Mouse (Mus musculus) limb, embryonic 12.5 days (tissue): Measurements from ENCODE around the gene Gng13. TPM values are rescaled to one million over a fixed set of nuclear protein-coding genes. Genes with fewer than 3 reads are reported as not detected.

ENCODE experiments used
- ATAC-seq: fragments of 200-750 bp; cut with Nextera tagmentation; 2 replicates; pipeline ENCODE4 v1.8.0; 2017; ENCODE audit warnings: low read depth, moderate TSS enrichment; ENCODE audit not compliant: insufficient number of reproducible peaks, insufficient read depth, low FRiP score, low TSS enrichment
- H3K27ac ChIP-seq: fragments of 300-500 bp; sonication (generic); 2 replicates; pipeline ENCODE4 v1.5.1; 2016; ENCODE audit warnings: mild to moderate bottlenecking, moderate library complexity
- H3K27me3 ChIP-seq: fragments of 300-500 bp; sonication (generic); 2 replicates; pipeline ENCODE4 v1.6.1; 2016; ENCODE audit warnings: mild to moderate bottlenecking, moderate library complexity
- H3K36me3 ChIP-seq: fragments of 300-500 bp; sonication (generic); 2 replicates; pipeline ENCODE4 v1.6.1; 2016; ENCODE audit warnings: mild to moderate bottlenecking, moderate library complexity
- H3K4me1 ChIP-seq: fragments of 300-500 bp; sonication (generic); replicated peaks from 2 replicates; pipeline ENCODE4 v1.6.1; 2016
- H3K4me2 ChIP-seq: fragments of 300-500 bp; sonication (generic); 2 replicates; pipeline ENCODE4 v1.6.1; 2016; ENCODE audit warnings: mild to moderate bottlenecking, moderate library complexity
- H3K4me3 ChIP-seq: fragments of 300-500 bp; sonication (generic); replicated peaks from 2 replicates; pipeline ENCODE4 v1.5.1; 2016; ENCODE audit warnings: mild to moderate bottlenecking
- H3K9ac ChIP-seq: fragments of 300-500 bp; sonication (generic); replicated peaks from 2 replicates; pipeline ENCODE4 v1.6.1; 2016; ENCODE audit warnings: mild to moderate bottlenecking, moderate library complexity
- H3K9me3 ChIP-seq: fragments of 300-500 bp; sonication (generic); 2 replicates; pipeline ENCODE4 v1.6.1; 2016; ENCODE audit warnings: mild to moderate bottlenecking, moderate library complexity
- WGBS: fragments of 180-500 bp; shearing (Covaris S2); methylation state at CpG from one replicate; pipeline ENCODE4 v1.1.7; 2016; 5-methylcytosine and 5-hydroxymethylcytosine counted together
- microRNA-seq: library from miRNA; unstranded; fragments of <30 nt; microRNA quantifications from one replicate; pipeline ENCODE4, GENCODE M21; 2017
- polyA plus RNA-seq: library from polyadenylated mRNA; unstranded; fragments of >200 nt; fragmentation: Nextera tagmentation; extraction: Ambion mirVana; gene quantifications from 2 replicates; pipeline ENCODE4 v1.2.1, GENCODE M21; 2016

Gng13 gene
- polyA plus RNA-seq, 1 experiment from 2014 or later, result 1.3 TPM

DNA sequence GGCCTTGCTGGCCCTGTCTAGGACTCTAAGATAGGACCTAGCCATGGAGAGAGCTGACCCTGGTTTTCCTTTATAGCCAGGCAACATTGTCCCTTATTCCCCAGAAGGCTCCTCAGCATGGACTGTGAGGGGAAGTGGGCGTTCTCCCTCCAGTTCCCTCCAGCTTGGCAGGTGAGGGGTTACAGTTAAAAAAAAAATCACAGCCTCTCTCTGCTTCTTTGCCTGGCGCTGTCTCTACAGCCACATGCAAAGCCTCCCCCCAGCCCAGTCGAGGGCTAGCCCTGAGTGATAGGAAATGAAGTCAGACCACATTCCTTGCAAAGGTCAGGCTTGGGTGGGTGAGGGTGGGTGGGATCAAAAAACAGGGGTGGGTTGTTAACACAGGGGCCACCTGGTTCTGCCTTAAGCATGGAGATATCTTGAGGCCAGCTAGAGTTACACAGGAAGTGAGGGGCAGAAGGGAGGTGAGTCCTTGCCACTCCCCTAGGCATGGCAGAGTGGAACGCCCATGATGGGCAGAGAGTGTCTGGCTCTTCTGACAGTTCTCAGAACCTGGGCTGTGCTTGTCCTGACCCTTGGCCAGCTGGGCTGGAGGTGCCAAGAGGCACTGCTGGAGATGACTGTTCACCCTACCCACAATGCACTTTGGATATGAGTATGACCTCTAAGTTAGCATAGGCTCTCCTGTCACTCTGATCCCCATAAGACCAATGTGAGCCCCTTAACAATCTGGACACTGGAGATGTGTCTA, 38.8 kb downstream of the Gng13 start:
- no peaks in the 10 kb centered on the region for H3K36me3 ChIP-seq
- 42% methylated on average over 4 of the region's 4 CpGs for WGBS
- no peak for ATAC-seq
- H3K27me3 ChIP-seq, result no peaks in the 10 kb centered on the region; the same call in 1 of the 2 replicates
- no peak overlapping the region for H3K9ac ChIP-seq
- H3K4me2 ChIP-seq, result no peak overlapping the region
- H3K27ac ChIP-seq, result no peak overlapping the region
- peaks cover 16% of the 10 kb centered on the region for H3K4me1 ChIP-seq
- H3K4me3 ChIP-seq, result no peak overlapping the region
- no peaks in the 10 kb centered on the region for H3K9me3 ChIP-seq

DNA sequence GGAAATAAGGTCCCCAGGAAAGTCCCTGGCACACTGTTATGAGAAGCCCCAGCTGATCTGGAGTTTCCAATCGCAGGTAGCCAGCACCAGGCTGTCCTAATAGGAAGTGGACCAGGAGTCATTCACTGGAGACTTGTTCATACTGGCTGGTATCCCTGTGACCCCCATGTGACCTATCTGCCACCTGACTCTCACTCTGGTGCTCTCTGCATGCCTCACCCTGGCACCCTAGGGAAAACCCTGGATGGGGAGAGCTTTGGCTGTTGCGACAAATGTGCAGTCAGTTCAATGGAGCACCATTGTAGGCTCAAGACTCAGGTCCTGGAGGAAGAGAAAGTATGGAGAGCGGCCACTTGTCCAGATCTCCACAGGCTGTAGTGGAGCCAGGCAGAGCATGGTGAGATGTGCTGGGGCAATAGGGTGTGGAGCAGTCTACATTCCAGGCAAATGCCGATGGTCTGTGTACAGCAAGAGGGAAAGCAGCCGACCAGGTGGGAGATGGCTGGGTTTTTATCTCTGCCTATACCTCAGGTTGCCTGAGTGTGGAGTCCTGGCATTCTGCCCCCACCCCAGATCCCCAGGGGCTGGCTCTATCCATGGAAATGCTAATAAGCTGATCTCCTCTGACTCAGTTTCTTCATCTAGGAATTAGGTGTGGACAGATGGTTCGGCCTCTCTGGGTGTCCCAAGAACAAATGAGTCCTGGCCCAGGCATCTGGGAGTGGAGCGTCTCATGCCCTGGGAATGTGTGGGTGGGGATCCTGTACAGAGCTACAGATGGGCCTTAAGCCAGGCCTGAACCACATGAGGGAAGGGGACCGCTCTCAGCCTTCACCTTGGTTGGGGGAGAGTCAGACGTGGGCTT, 39.6 kb downstream of the Gng13 start:
- no peaks in the 10 kb centered on the region for H3K9me3 ChIP-seq
- no peak for ATAC-seq
- 82% methylated on average over 9 of the region's 9 CpGs for WGBS
- H3K9ac ChIP-seq, result no peak overlapping the region
- H3K4me2 ChIP-seq, result no peak overlapping the region
- H3K4me3 ChIP-seq, result no peak overlapping the region
- H3K4me1 ChIP-seq, result peaks cover 11% of the 10 kb centered on the region
- H3K36me3 ChIP-seq, result no peaks in the 10 kb centered on the region
- H3K27me3 ChIP-seq, result no peaks in the 10 kb centered on the region; the same call in 1 of the 2 replicates
- H3K27ac ChIP-seq, result no peak overlapping the region

DNA sequence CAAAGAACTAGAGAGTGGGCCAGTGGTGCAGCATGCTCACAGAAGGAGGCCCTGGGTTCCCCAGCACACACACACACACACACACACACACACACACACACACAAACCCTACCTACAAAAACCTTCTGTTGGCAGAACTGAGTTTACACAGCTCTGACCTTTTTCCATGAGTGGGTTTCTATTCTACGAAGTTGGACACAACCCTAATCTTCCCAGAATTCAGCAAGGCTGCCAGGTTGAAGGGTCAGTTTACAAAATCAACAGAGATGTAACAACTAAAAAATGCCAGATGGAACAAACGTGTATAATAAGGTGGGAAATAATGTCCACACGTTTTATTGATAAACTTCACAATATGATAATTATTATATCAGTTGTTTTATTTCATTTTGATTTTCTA, 40.7 kb downstream of the Gng13 start:
- Histone ChIP-seq H3K4me3 (no peak overlapping the region), H3K9ac (no peak overlapping the region), H3K27ac (no peak overlapping the region), H3K27me3 (no peaks in the 10 kb centered on the region; the same call in 1 of the 2 replicates), H3K36me3 (no peaks in the 10 kb centered on the region), H3K4me1 (peaks cover 10% of the 10 kb centered on the region), H3K9me3 (no peaks in the 10 kb centered on the region), H3K4me2 (no peak overlapping the region)
- 76% methylated on average over 3 of the region's 3 CpGs for WGBS
- ATAC-seq, result no peak

DNA sequence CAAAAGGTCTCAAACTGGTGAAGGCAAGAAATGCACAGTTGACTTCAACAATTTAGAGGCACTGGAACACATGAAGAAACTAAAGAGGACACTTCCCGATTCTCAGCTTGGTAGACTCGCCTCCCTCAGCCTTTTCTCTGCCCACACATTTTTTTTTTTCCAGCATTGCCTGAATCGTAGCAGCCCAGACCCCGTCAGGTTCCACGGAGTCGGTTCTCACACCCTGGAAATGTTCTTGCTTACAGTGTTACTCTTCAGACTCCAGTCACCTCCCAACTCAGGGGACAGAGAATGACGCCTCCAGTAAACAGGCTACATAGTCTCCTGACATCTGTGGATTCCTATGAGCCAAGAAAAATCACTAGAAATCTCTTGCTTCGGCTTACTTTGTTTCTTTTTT, 43.2 kb downstream of the Gng13 start:
- WGBS, result 74% methylated on average over 8 of the region's 8 CpGs
- Histone ChIP-seq H3K9ac (no peak overlapping the region), H3K4me3 (no peak overlapping the region), H3K36me3 (no peaks in the 10 kb centered on the region), H3K9me3 (no peaks in the 10 kb centered on the region), H3K4me1 (peaks cover 10% of the 10 kb centered on the region), H3K27ac (no peak overlapping the region), H3K4me2 (no peak overlapping the region), H3K27me3 (no peaks in the 10 kb centered on the region; the same call in 1 of the 2 replicates)
- no peak for ATAC-seq

DNA sequence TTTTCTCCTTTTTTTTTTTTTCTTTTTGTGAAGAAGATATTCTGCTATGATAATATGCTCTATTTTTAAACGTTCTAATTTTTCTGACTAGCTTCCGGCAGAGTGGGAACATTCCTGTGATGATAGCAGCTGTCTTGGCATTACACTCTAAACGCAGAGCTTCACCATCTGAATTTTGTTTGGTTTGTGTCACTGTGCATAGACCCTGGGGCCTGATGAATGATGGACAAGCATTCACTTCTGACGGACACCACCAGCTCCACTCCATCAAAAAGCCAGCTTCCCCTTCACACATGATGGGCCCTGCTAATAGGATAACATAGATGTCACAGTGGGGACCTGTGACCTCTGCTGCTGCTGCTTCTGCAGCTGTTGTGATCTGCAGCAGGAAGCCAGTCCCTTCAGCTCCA, 44.6 kb downstream of the Gng13 start:
- no peaks in the 10 kb centered on the region; the same call in 1 of the 2 replicates for H3K27me3 ChIP-seq
- H3K36me3 ChIP-seq, result no peaks in the 10 kb centered on the region
- no peak overlapping the region for H3K9ac ChIP-seq
- no peak overlapping the region for H3K4me3 ChIP-seq
- H3K27ac ChIP-seq, result no peak overlapping the region
- H3K4me2 ChIP-seq, result no peak overlapping the region
- H3K4me1 ChIP-seq, result peaks cover 5% of the 10 kb centered on the region; the same call in 1 of the 2 replicates
- no peaks in the 10 kb centered on the region for H3K9me3 ChIP-seq
- 70% methylated on average over 4 of the region's 4 CpGs for WGBS
- no peak for ATAC-seq

DNA sequence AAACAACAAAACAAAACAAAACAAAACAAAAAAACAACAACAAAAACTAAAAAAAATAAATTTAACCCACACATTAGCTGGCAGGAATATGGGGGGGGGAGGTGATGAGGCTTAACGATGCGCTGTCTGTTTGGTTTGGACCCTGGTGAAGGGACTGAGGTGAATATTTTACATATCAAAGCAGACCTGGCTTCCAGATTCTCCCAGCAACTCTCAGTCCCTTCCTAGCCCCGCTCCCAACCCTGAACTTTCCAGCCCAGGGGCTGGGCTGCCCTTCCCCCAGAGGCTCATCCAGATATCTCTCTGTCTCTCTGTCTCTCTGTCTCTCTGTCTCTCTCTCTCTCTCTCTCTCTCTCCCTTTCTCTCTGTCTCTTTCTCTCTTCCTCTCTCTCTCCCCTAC, 45.6 kb downstream of the Gng13 start:
- H3K27me3 ChIP-seq, result peaks cover 5% of the 10 kb centered on the region; the same call in 1 of the 2 replicates
- H3K9me3 ChIP-seq, result no peaks in the 10 kb centered on the region
- 32% methylated on average over 3 of the region's 3 CpGs for WGBS
- H3K4me3 ChIP-seq, result no peak overlapping the region
- no peaks in the 10 kb centered on the region for H3K36me3 ChIP-seq
- no peak overlapping the region for H3K27ac ChIP-seq
- H3K4me2 ChIP-seq, result no peak overlapping the region
- peaks cover 5% of the 10 kb centered on the region; the same call in 1 of the 2 replicates for H3K4me1 ChIP-seq
- H3K9ac ChIP-seq, result no peak overlapping the region
- no peak for ATAC-seq

DNA sequence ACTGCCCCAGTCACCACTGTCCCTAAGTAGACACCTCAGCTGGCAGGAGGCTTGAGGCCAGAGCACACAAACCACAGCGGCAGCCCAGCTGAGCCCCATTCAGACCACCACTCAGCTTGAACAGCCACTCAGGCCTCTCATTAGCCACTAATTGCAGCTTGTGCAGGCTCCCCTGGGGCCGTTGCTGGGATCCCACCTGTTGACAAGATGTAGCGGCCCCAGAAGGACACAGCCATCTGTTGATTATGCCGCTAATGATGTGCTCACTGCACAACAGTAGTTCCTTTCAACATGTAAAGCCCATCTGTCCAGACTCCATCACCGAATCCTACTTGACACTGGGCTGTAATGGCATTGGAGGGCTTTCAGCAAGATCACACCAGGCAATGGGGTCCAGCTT, 48.9 kb downstream of the Gng13 start:
- ATAC-seq, result no peak
- Histone ChIP-seq H3K9me3 (no peaks in the 10 kb centered on the region), H3K4me2 (no peak overlapping the region), H3K36me3 (no peaks in the 10 kb centered on the region), H3K27me3 (peaks cover 12% of the 10 kb centered on the region; the same call in 1 of the 2 replicates), H3K4me3 (no peak overlapping the region), H3K27ac (no peak overlapping the region), H3K4me1 (peaks cover 5% of the 10 kb centered on the region; the same call in 1 of the 2 replicates), H3K9ac (no peak overlapping the region)
- 19% methylated on average over 5 of the region's 5 CpGs for WGBS

Small RNAs within 50 kb of the gene (microRNA-seq; reads per million reads assigned to microRNA genes)
- not detected for gene Gm25083

Other genes starting within 250 kb of the Gng13 start
- 0.24 and 0.29 TPM in 2 replicates for gene Sstr5, start 219.9 kb upstream of the Gng13 start, polyA plus RNA-seq
- 10.1 and 11.1 TPM in 2 replicates for gene Sox8, start 146.5 kb upstream of the Gng13 start, polyA plus RNA-seq
- gene Lmf1, start 138.1 kb upstream of the Gng13 start, polyA plus RNA-seq, result 27.9 and 28.9 TPM in 2 replicates
- 48.3 and 49.5 TPM in 2 replicates for gene Chtf18, start 10.2 kb downstream of the Gng13 start, polyA plus RNA-seq
- gene Rpusd1, start 10.5 kb downstream of the Gng13 start, polyA plus RNA-seq, result 21.6 and 22.4 TPM in 2 replicates
- gene Mslnl, start 18.9 kb downstream of the Gng13 start, polyA plus RNA-seq, result not detected in 2 replicates
- 0.44 TPM in 1 of 2 replicates, not detected in the other for gene Msln, start 37.2 kb downstream of the Gng13 start, polyA plus RNA-seq
- 24.9 TPM in 2 replicates for gene Narfl, start 56.6 kb downstream of the Gng13 start, polyA plus RNA-seq
- gene Haghl, start 68.5 kb downstream of the Gng13 start, polyA plus RNA-seq, result 89.8 and 97.7 TPM in 2 replicates
- 0.13 and 0.39 TPM in 2 replicates for gene Ccdc78, start 69.4 kb downstream of the Gng13 start, polyA plus RNA-seq
- gene Fam173a, start 75.7 kb downstream of the Gng13 start, polyA plus RNA-seq, result 68.3 and 71.7 TPM in 2 replicates
- 0.49 TPM in 1 of 2 replicates, not detected in the other for gene AC134908.4, start 78.5 kb downstream of the Gng13 start, polyA plus RNA-seq
- gene Metrn, start 80.0 kb downstream of the Gng13 start, polyA plus RNA-seq, result 50.5 and 52.1 TPM in 2 replicates
- gene Fbxl16, start 91.9 kb downstream of the Gng13 start, polyA plus RNA-seq, result 2.2 and 2.4 TPM in 2 replicates
- gene Wdr24, start 106.5 kb downstream of the Gng13 start, polyA plus RNA-seq, result 28.4 and 30.9 TPM in 2 replicates
- 56.4 and 63.4 TPM in 2 replicates for gene Jmjd8, start 111.7 kb downstream of the Gng13 start, polyA plus RNA-seq
- gene Stub1, start 116.2 kb downstream of the Gng13 start, polyA plus RNA-seq, result 313 TPM in 2 replicates
- gene Rhbdl1, start 120.1 kb downstream of the Gng13 start, polyA plus RNA-seq, result 1.4 and 1.7 TPM in 2 replicates
- gene Gm20683, start 124.6 kb downstream of the Gng13 start, polyA plus RNA-seq, result 1.6 and 2.0 TPM in 2 replicates
- gene Rhot2, start 127.7 kb downstream of the Gng13 start, polyA plus RNA-seq, result 23.6 and 26.9 TPM in 2 replicates
- gene Wdr90, start 144.3 kb downstream of the Gng13 start, polyA plus RNA-seq, result 37.3 and 45.5 TPM in 2 replicates
- gene Mcrip2, start 151.6 kb downstream of the Gng13 start, polyA plus RNA-seq, result 8.5 and 9.9 TPM in 2 replicates
- gene Mettl26, start 157.9 kb downstream of the Gng13 start, polyA plus RNA-seq, result 56.1 and 60.1 TPM in 2 replicates
- 0.45 and 0.54 TPM in 2 replicates for gene Wfikkn1, start 163.7 kb downstream of the Gng13 start, polyA plus RNA-seq
- gene Rab40c, start 202.6 kb downstream of the Gng13 start, polyA plus RNA-seq, result 35.7 and 39.1 TPM in 2 replicates
- gene Pigq, start 227.8 kb downstream of the Gng13 start, polyA plus RNA-seq, result 47.3 and 52.4 TPM in 2 replicates
- 0.13 and 0.74 TPM in 2 replicates for gene Nhlrc4, start 227.8 kb downstream of the Gng13 start, polyA plus RNA-seq
- gene A930017K11Rik, start 235.4 kb downstream of the Gng13 start, polyA plus RNA-seq, result 0.10 and 0.27 TPM in 2 replicates